Mouse (Mus musculus): ENCODE data around the gene Auts2. TPM values are rescaled to one million over a fixed set of nuclear protein-coding genes. Genes with fewer than 3 reads are reported as not detected.
A peak's percentile ranks its signal among the peaks of the same experiment; 100 is the strongest.

Auts2 gene
- polyA plus RNA-seq, 1 experiment from 2014 or later: 42.4 TPM

DNA sequence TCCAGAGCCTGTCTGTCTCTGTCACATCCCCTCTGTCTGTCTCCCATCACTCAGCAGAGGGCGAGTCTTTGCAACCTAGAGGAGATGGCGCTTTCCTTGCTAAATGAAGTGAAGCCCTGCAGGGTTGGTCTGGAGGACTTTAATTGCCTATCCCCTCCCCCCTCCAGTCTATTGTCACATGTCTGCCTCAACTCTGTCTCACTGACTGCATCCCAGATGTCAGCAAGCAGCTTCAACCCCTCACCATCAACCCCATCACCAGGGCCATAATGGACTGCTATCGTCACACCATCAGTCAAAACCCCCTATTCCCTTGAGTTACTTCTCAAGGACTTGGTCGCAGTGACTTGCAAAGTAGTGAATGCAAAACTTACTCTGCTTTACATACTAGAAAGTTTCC lies 402.3 kb downstream of the Auts2 start:
- no peaks in the 10 kb centered on the region for H3K9me3 ChIP-seq
- DNase-seq (ENCODE audit: extremely low spot score, low spot score): no peak
- H3K4me3 ChIP-seq: no peak overlapping the region
- H3K4me1 ChIP-seq: peaks cover 4% of the 10 kb centered on the region; the same call in 1 of the 2 replicates
- H3K27me3 ChIP-seq (ENCODE audit: poor library complexity, severe bottlenecking): no peaks in the 10 kb centered on the region
- WGBS: 76% methylated on average over 4 of the region's 4 CpGs
- H3K36me3 ChIP-seq (replicated peaks): no peaks in the 10 kb centered on the region
- H3K27ac ChIP-seq: no peak overlapping the region

DNA sequence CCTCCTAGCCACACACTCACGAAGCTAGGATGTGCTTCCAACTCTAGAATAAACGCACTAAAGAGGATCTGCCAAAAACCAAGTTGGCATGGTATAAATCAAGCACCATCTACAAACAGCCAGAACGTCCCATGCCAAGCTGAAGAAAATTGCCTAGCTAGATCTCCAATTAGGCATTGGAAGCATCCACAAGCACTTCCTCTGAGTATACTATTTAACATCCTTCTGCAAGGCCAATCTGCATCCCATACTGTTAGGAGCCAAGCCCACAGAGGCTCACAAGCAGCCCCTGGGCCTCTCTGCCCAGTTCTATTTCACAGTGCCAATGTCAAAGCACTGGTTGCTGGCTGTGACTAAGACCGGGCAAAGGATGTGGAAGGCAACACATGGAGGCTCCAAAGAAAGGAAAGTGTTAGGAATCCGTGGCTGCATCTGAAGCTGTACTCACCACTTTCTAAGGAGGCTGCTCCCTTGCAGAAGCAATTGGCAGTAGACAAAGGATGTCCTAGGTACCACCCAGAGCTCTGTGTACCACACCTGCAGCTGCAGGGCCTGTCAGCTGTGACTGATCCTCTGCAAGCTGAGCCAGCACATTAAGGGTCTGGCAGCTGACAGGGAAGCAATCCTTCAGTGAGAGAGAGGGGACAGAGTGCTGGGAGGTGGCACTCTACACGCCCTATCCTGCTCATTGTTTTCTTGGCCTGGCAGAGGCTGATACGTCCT lies 407.0 kb downstream of the Auts2 start:
- 64% methylated on average over 7 of the region's 7 CpGs for WGBS
- H3K9me3 ChIP-seq: no peaks in the 10 kb centered on the region
- H3K36me3 ChIP-seq (replicated peaks): no peaks in the 10 kb centered on the region
- no peak overlapping the region for H3K27ac ChIP-seq
- DNase-seq (ENCODE audit: extremely low spot score, low spot score): no peak
- no peak overlapping the region for H3K4me3 ChIP-seq
- no peaks in the 10 kb centered on the region for H3K27me3 ChIP-seq (ENCODE audit: poor library complexity, severe bottlenecking)
- peaks cover 4% of the 10 kb centered on the region; the same call in 1 of the 2 replicates for H3K4me1 ChIP-seq

DNA sequence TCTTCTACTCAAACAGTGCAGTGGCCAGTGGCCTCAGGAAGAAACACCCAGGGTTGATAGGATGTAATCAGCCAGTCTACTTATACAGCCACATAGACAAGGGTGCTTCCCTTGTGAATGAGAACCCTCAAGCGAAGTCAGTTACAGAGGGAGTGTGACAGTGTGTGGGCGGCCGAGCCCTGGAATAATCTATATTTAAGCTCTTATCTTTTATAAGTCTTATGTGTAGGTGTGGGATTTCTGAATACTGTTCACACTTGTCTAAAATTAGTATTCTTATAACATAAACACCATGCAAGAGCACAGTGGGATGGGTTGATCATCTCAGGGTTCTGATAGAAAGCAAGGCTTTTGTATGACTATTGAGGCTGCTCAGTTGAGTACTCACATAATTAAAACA lies 411.2 kb downstream of the Auts2 start:
- Histone ChIP-seq H3K27ac (no peak overlapping the region), H3K27me3 (ENCODE audit: poor library complexity, severe bottlenecking) (no peaks in the 10 kb centered on the region), H3K9me3 (no peaks in the 10 kb centered on the region), H3K4me1 (peaks cover 3% of the 10 kb centered on the region; the same call in 1 of the 2 replicates), H3K36me3 (replicated peaks) (no peaks in the 10 kb centered on the region), H3K4me3 (no peak overlapping the region)
- no peak for DNase-seq (ENCODE audit: extremely low spot score, low spot score)
- WGBS: 98% methylated on average over 3 of the region's 3 CpGs

GRCm38 (mm10) chr5:132130577-132130976 lies 412.6 kb downstream of the Auts2 start:
- 85% methylated on average over 4 of the region's 4 CpGs for WGBS
- H3K4me3 ChIP-seq: no peak overlapping the region
- H3K27me3 ChIP-seq (ENCODE audit: poor library complexity, severe bottlenecking): no peaks in the 10 kb centered on the region
- H3K27ac ChIP-seq: no peak overlapping the region
- H3K4me1 ChIP-seq: peaks cover 3% of the 10 kb centered on the region; the same call in 1 of the 2 replicates
- no peaks in the 10 kb centered on the region for H3K36me3 ChIP-seq (replicated peaks)
- H3K9me3 ChIP-seq: no peaks in the 10 kb centered on the region
- DNase-seq (ENCODE audit: extremely low spot score, low spot score): no peak

- DNase-seq (ENCODE audit: extremely low spot score, low spot score): no peak
- 92% methylated on average over 12 of the region's 12 CpGs for WGBS
These were observed 416.5 kb downstream of the Auts2 start for GRCm38 (mm10) chr5:132126626-132127025.

DNA sequence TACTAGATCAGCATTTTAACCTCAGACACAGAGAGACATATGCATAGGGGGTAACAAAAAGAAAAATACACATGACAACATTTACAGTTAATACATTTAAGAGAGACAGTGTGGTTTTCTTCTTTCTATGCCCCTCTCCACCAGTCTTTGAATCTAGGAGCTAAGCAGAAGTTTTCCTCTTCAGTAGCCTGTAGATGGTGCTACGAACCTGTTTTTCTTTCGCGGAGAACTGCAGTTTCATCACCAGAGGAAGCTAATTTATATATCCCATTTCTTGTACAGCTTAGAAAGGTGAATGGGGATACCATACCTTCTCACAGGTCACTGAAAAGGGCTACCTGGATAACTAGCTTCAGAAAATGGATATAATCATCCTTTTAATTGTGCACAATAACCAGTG lies 427.5 kb downstream of the Auts2 start:
- DNase-seq (ENCODE audit: extremely low spot score, low spot score): no peak
- Histone ChIP-seq H3K27me3 (ENCODE audit: poor library complexity, severe bottlenecking) (no peaks in the 10 kb centered on the region), H3K27ac (no peak overlapping the region), H3K9me3 (no peaks in the 10 kb centered on the region), H3K36me3 (replicated peaks) (no peaks in the 10 kb centered on the region), H3K4me3 (no peak overlapping the region), H3K4me1 (0 out of 2 replicates have a peak, but pooled peaks cover 4% of the 10 kb centered on the region)
- WGBS: 76% methylated on average over 3 of the region's 3 CpGs

More at GRCm38 (mm10) chr5:132126626-132127025, 416.5 kb downstream of the Auts2 start:
- Histone ChIP-seq H3K27me3 (ENCODE audit: poor library complexity, severe bottlenecking) (no peaks in the 10 kb centered on the region), H3K27ac (no peak overlapping the region), H3K4me3 (no peak overlapping the region), H3K4me1 (peaks cover 3% of the 10 kb centered on the region; the same call in 1 of the 2 replicates), H3K36me3 (replicated peaks) (no peaks in the 10 kb centered on the region), H3K9me3 (no peaks in the 10 kb centered on the region)

DNA sequence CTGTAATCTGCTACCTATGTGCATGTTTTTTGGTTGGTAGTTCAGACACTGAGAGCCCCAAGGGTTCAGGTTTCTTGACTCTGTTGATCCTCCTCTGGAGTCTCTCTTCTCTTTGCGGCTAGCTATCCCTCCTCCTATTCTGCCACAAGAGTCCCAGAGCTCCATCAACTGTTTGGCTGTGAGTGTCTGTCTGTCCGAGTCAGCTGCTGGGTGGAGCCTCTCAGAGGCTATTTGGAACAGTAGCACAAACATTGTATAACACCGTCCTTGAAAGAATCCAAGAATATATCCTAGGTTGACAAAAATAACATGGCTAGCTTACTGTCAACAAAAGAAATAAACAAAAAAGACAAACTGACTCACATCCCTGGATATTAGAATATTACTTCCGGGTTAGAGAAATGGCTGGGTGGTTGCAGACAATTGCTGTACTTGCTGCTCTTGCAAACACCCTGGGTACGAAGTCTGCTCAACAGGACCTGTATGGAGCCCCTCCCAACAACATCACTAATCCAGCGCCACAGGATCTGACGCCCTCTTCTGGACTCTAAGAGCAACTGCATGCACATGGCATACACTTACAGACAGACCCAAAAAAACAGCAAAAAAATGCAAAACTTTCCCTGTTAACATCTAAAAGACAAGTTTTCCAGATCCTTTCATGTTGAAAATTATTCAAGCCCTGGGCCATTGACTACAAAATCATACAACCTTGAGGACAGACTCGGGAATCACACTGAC lies 428.4 kb downstream of the Auts2 start:
- no peak for DNase-seq (ENCODE audit: extremely low spot score, low spot score)
- H3K27me3 ChIP-seq (ENCODE audit: poor library complexity, severe bottlenecking): no peaks in the 10 kb centered on the region
- H3K27ac ChIP-seq: no peak overlapping the region
- H3K4me3 ChIP-seq: no peak overlapping the region
- no peaks in the 10 kb centered on the region for H3K36me3 ChIP-seq (replicated peaks)
- no peaks in the 10 kb centered on the region for H3K9me3 ChIP-seq
- WGBS: 79% methylated on average over 8 of the region's 8 CpGs
- H3K4me1 ChIP-seq: 0 out of 2 replicates have a peak, but pooled peaks cover 4% of the 10 kb centered on the region

- Histone ChIP-seq H3K4me1 (0 out of 2 replicates have a peak, but pooled peaks cover 4% of the 10 kb centered on the region), H3K36me3 (replicated peaks) (no peaks in the 10 kb centered on the region), H3K9me3 (no peaks in the 10 kb centered on the region), H3K27me3 (ENCODE audit: poor library complexity, severe bottlenecking) (no peaks in the 10 kb centered on the region), H3K4me3 (no peak overlapping the region), H3K27ac (no peak overlapping the region)
- 83% methylated on average over 7 of the region's 7 CpGs for WGBS
- DNase-seq (ENCODE audit: extremely low spot score, low spot score): no peak
These were observed 429.7 kb downstream of the Auts2 start for GRCm38 (mm10) chr5:132113480-132113879.

DNA sequence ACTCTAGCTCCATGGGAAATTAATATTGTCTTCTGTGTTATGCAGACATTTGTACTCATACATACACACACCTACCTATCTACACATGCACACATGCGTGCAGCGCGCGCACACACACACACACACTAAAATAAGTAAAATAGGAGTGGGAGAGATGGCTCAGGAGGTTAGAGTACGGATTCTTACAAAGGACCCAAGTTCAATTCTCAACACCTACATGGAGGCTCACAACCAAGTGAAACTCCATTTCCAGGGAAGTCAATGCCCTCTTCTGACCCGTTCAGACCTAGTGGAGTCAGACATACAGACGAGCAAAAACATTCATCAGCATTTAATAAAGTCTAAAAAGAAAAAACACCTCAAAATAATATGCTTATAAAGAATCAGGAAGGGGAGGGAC lies 430.5 kb downstream of the Auts2 start:
- H3K4me3 ChIP-seq: no peak overlapping the region
- no peak overlapping the region for H3K27ac ChIP-seq
- no peaks in the 10 kb centered on the region for H3K36me3 ChIP-seq (replicated peaks)
- no peaks in the 10 kb centered on the region for H3K27me3 ChIP-seq (ENCODE audit: poor library complexity, severe bottlenecking)
- no peak for DNase-seq (ENCODE audit: extremely low spot score, low spot score)
- H3K4me1 ChIP-seq: 0 out of 2 replicates have a peak, but pooled peaks cover 4% of the 10 kb centered on the region
- H3K9me3 ChIP-seq: no peaks in the 10 kb centered on the region
- 93% methylated on average over 7 of the region's 7 CpGs for WGBS

DNA sequence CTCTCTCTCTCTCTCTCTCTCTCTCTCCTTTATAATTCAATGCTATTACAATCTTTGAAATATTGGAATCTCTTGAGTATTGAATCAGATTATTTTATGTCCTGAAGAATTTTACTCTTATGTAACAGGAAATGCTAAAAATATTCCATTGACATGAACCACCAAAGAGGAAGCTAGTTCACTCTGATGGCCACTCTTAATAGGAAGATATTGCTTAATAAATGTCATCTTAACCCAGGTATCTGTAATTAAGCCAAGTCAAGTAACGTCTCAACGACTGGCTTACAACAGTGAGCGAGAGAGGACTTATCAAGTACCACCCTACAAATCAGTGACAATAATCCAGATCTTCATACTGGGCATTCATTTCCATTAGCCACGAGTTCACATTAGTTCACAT lies 440.7 kb downstream of the Auts2 start:
- H3K9me3 ChIP-seq: no peaks in the 10 kb centered on the region
- no peak for DNase-seq (ENCODE audit: extremely low spot score, low spot score)
- H3K4me1 ChIP-seq: peaks cover 16% of the 10 kb centered on the region
- WGBS: 93% methylated on average over 4 of the region's 4 CpGs
- H3K27ac ChIP-seq: no peak overlapping the region
- no peaks in the 10 kb centered on the region for H3K27me3 ChIP-seq (ENCODE audit: poor library complexity, severe bottlenecking)
- no peak overlapping the region for H3K4me3 ChIP-seq
- H3K36me3 ChIP-seq (replicated peaks): no peaks in the 10 kb centered on the region

GRCm38 (mm10) chr5:132098461-132098860 lies 444.7 kb downstream of the Auts2 start:
- H3K27me3 ChIP-seq (ENCODE audit: poor library complexity, severe bottlenecking): peaks cover 4% of the 10 kb centered on the region; the same call in 1 of the 2 replicates
- H3K27ac ChIP-seq: no peak overlapping the region
- H3K9me3 ChIP-seq: no peaks in the 10 kb centered on the region
- 29% methylated on average over 3 of the region's 3 CpGs for WGBS
- no peaks in the 10 kb centered on the region for H3K36me3 ChIP-seq (replicated peaks)
- H3K4me1 ChIP-seq: peaks cover 19% of the 10 kb centered on the region
- no peak overlapping the region for H3K4me3 ChIP-seq
- no peak for DNase-seq (ENCODE audit: extremely low spot score, low spot score)

GRCm38 (mm10) chr5:132092721-132093120 lies 450.4 kb downstream of the Auts2 start:
- Histone ChIP-seq H3K9me3 (no peaks in the 10 kb centered on the region), H3K4me1 (peaks cover 31% of the 10 kb centered on the region), H3K4me3 (no peak overlapping the region), H3K27me3 (ENCODE audit: poor library complexity, severe bottlenecking) (peaks cover 4% of the 10 kb centered on the region; the same call in 1 of the 2 replicates), H3K27ac (0 out of 2 replicates have a peak overlapping the region, but pooled peaks have one; percentile 3), H3K36me3 (replicated peaks) (no peaks in the 10 kb centered on the region)
- no peak for DNase-seq (ENCODE audit: extremely low spot score, low spot score)
- 58% methylated on average over 6 of the region's 6 CpGs for WGBS

Measured in forebrain, embryonic 10.5 days (tissue).